Mouse (Mus musculus) cortical plate, adult 2 months (tissue): Measurements from ENCODE around the gene Rorc.

ENCODE experiments used
- CTCF ChIP-seq: fragments of 200-500 bp; IDR thresholded peaks from 2 replicates; pipeline ENCODE4 v1.5.1; 2011; ENCODE audit warnings: mild to moderate bottlenecking, control low read depth, low read length; ENCODE audit not compliant: insufficient read depth; ENCODE audit errors: extremely low read depth
- POLR2A ChIP-seq: fragments of 200-500 bp; IDR thresholded peaks from 2 replicates; pipeline ENCODE4 v1.6.1; 2011; ENCODE audit warnings: mild to moderate bottlenecking, low read length, control low read depth; ENCODE audit not compliant: insufficient read depth; ENCODE audit errors: extremely low read depth

GRCm38 (mm10) chr3:94442951-94443596 is 70.5 kb downstream of the Rorc start, which contains the start of gene Mrpl9:
- TF ChIP-seq POLR2A, result peak; percentile 82
- TF ChIP-seq CTCF, result no peak
